Mouse (Mus musculus) heart, postnatal 0 days (tissue): Measurements from ENCODE around the gene Helb. TPM values are rescaled to one million over a fixed set of nuclear protein-coding genes. Genes with fewer than 3 reads are reported as not detected.
"Not testable (repeated sequence)": the region's sequence is repeated elsewhere in the genome, so short reads cannot be mapped to it uniquely, and the experiment has no call there.

ENCODE experiments used
- ATAC-seq: fragments of 200-750 bp; cut with Nextera tagmentation; 2 replicates; pipeline ENCODE4 v1.8.0; 2017; ENCODE audit warnings: low read depth, moderate number of reproducible peaks, moderate library complexity; ENCODE audit not compliant: insufficient read depth
- DNase-seq: peaks from one replicate; pipeline ENCODE4 v3.0.0-alpha.2; 2016; ENCODE audit warnings: low spot score
- H3K27ac ChIP-seq: fragments of 300-500 bp; sonication (generic); 2 replicates; pipeline ENCODE4 v1.5.1; 2014; ENCODE audit warnings: low read depth, mild to moderate bottlenecking
- H3K27me3 ChIP-seq: fragments of 300-500 bp; sonication (generic); 2 replicates; pipeline ENCODE4 v1.6.1; 2014; ENCODE audit warnings: low read length, mixed read lengths; ENCODE audit not compliant: control insufficient read depth, insufficient read depth
- H3K36me3 ChIP-seq: fragments of 300-500 bp; sonication (generic); replicated peaks from 2 replicates; pipeline ENCODE4 v1.6.1; 2014; ENCODE audit warnings: low read length, mixed read lengths; ENCODE audit not compliant: control insufficient read depth, insufficient read depth
- H3K4me1 ChIP-seq: fragments of 300-500 bp; sonication (generic); 2 replicates; pipeline ENCODE4 v1.6.1; 2014; ENCODE audit warnings: antibody characterized with exemption; ENCODE audit not compliant: control insufficient read depth, insufficient read depth
- H3K4me2 ChIP-seq: fragments of 300-500 bp; sonication (generic); 2 replicates; pipeline ENCODE4 v1.6.1; 2014; ENCODE audit warnings: low read depth, mild to moderate bottlenecking, low read length, moderate library complexity
- H3K4me3 ChIP-seq: fragments of 300-500 bp; sonication (generic); 2 replicates; pipeline ENCODE4 v1.5.1; 2014; ENCODE audit warnings: low read depth, low read length
- H3K9ac ChIP-seq: fragments of 300-500 bp; sonication (generic); replicated peaks from 2 replicates; pipeline ENCODE4 v1.6.1; 2014; ENCODE audit warnings: low read depth, low read length, mixed read lengths
- H3K9me3 ChIP-seq: fragments of 300-500 bp; sonication (generic); replicated peaks from 2 replicates; pipeline ENCODE4 v1.6.1; 2016; ENCODE audit warnings: low read length; ENCODE audit not compliant: control insufficient read depth
- CTCF ChIP-seq: IDR thresholded peaks from 2 replicates; pipeline ENCODE4 v1.5.1; 2016; ENCODE audit warnings: antibody characterized with exemption, control low read depth, low read depth
- EP300 ChIP-seq: IDR thresholded peaks from 2 replicates; pipeline ENCODE4 v1.6.1; 2016; ENCODE audit warnings: antibody characterized with exemption, low read depth
- WGBS: fragments of 180-500 bp; shearing (Covaris S2); extraction: QIAGEN DNeasy Blood & Tissue Kit; methylation state at CpG from one replicate; pipeline ENCODE4 v1.1.7; 2014; 5-methylcytosine and 5-hydroxymethylcytosine counted together
- polyA plus RNA-seq: library from polyadenylated mRNA; unstranded; fragments of >200 nt; fragmentation: Nextera tagmentation; extraction: Ambion mirVana; gene quantifications from 2 replicates; pipeline ENCODE4 v1.2.1, GENCODE M21; 2015
- total RNA-seq: library from RNA; depleted of rRNA; stranded (reverse); fragments of >200 nt; gene quantifications from 2 replicates; pipeline ENCODE4 v1.2.3, GENCODE M21; 2014; ENCODE audit warnings: low replicate concordance

The Helb gene
- total and polyA plus RNA-seq, 2 experiments from 2014 or later = 5.6 to 15.3 TPM

GRCm38 (mm10) chr10:120125465-120125857 is 12.7 kb upstream of the Helb start:
- no peaks in the 10 kb centered on the region for H3K27me3 ChIP-seq
- DNase-seq (no peak), ATAC-seq (no peak)
- WGBS = 61% methylated on average over 10 of the region's 10 CpGs
- no peaks in the 10 kb centered on the region for H3K36me3 ChIP-seq
- H3K4me1 ChIP-seq = no peaks in the 10 kb centered on the region
- TF ChIP-seq EP300 = no peak
- TF ChIP-seq CTCF = no peak
- H3K27ac ChIP-seq = no peak overlapping the region
- no peaks in the 10 kb centered on the region for H3K9me3 ChIP-seq
- no peak overlapping the region for H3K4me2 ChIP-seq
- no peak overlapping the region for H3K9ac ChIP-seq
- no peak overlapping the region for H3K4me3 ChIP-seq

- peak; percentile 67; the same call in 1 of the 2 replicates for ATAC-seq
- no peaks in the 10 kb centered on the region for H3K27me3 ChIP-seq
- H3K9ac ChIP-seq = no peak overlapping the region
- TF ChIP-seq EP300 = no peak
- peak; percentile 93 for TF ChIP-seq CTCF
- H3K4me1 ChIP-seq = no peaks in the 10 kb centered on the region
- H3K4me3 ChIP-seq = no peak overlapping the region
- H3K36me3 ChIP-seq = no peaks in the 10 kb centered on the region
- WGBS = 50% methylated on average over 7 of the region's 7 CpGs
- no peak overlapping the region for H3K4me2 ChIP-seq
- no peaks in the 10 kb centered on the region for H3K9me3 ChIP-seq
- H3K27ac ChIP-seq = no peak overlapping the region
- peak; percentile 82 for DNase-seq
Measured at GRCm38 (mm10) chr10:120124801-120125464, 12.1 kb upstream of the Helb start.

DNA sequence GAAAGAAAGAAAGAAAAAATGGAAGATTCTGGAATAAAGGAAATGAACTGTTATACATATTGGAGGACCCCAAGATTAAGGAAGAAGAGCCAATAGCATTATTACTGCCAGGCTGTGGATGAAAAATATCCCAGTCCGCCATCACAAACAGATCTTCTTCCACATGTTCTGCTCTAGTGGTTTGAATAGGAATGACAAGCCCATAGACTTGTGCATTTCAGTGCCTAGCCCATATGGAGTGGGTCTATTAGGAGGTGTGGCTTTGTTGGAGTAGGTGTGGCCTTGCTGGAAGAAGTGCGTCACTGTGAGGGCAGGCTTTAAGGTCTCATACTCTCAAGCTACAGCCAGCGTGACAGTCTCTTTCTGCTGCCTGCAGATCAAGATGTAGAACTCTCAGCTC is 10.9 kb upstream of the Helb start:
- TF ChIP-seq EP300 (no peak), CTCF (no peak)
- WGBS = 88% methylated on average over 3 of the region's 3 CpGs
- Histone ChIP-seq H3K27me3 (no peaks in the 10 kb centered on the region), H3K9ac (no peak overlapping the region), H3K4me2 (no peak overlapping the region), H3K36me3 (no peaks in the 10 kb centered on the region), H3K27ac (no peak overlapping the region), H3K4me3 (no peak overlapping the region), H3K9me3 (no peaks in the 10 kb centered on the region), H3K4me1 (no peaks in the 10 kb centered on the region)
- ATAC-seq (no peak), DNase-seq (no peak)

DNA sequence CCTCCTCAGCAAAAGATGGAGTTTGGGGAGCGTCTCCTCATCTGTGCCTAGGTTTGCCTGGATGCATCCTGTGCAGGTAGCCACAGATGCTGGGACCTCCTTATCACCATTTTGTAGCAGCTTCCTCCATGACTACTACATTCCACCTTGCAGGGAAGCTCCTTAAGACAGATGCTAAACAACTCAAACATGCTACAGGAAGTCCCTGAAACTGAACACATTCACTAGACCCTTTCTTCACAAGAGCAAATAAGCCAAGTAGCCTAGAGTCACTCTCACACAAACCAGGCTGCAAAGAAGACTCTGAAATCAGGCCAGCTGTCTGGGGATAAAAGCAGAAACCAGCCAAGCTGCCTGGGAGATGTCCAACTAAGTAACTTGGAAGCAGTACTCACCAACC is 2.5 kb upstream of the Helb start:
- DNase-seq = no peak
- H3K4me3 ChIP-seq = no peak overlapping the region
- WGBS = 100% methylated on average over 1 of the region's 1 CpGs

DNA sequence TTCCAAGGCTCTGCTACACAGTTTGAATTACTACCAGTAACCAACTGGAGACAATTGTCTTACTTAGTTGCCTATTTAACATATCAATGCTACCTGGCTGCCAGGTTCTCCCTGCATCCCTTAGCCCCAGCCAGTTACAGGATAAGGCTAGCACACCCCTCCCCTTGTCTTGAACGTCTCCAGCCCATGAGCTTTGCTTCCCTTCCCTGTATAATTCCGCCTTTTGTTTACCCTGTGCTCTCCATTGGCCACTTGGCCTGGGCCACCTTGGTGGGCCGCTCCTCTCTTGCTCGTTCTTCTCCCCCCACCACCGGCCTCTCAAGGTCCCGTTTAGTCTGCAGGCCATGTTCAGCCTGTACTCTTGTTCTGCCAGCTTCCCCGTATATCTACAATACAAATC is 1.7 kb upstream of the Helb start:
- Histone ChIP-seq H3K27ac (no peak overlapping the region), H3K36me3 (no peaks in the 10 kb centered on the region), H3K4me2 (no peak overlapping the region), H3K4me1 (0 out of 2 replicates have a peak, but pooled peaks cover 3% of the 10 kb centered on the region), H3K9ac (no peak overlapping the region), H3K9me3 (no peaks in the 10 kb centered on the region), H3K4me3 (no peak overlapping the region), H3K27me3 (no peaks in the 10 kb centered on the region)
- DNase-seq = no peak
- ATAC-seq = no peak
- TF ChIP-seq CTCF = no peak
- TF ChIP-seq EP300 = no peak
- 65% methylated on average over 7 of the region's 7 CpGs for WGBS

More for the DNA sequence above, 2.5 kb upstream of the Helb start:
- Histone ChIP-seq H3K9ac (no peak overlapping the region), H3K9me3 (no peaks in the 10 kb centered on the region), H3K36me3 (no peaks in the 10 kb centered on the region), H3K4me2 (no peak overlapping the region), H3K27ac (no peak overlapping the region), H3K27me3 (no peaks in the 10 kb centered on the region), H3K4me1 (0 out of 2 replicates have a peak, but pooled peaks cover 3% of the 10 kb centered on the region)
- no peak for ATAC-seq
- TF ChIP-seq CTCF (no peak), EP300 (no peak)

- ATAC-seq = no peak
- no peak overlapping the region for H3K27ac ChIP-seq
Measured at GRCm38 (mm10) chr10:120113980-120114379, 1.2 kb upstream of the Helb start.

GRCm38 (mm10) chr10:120113482-120113881 is 695 bp upstream of the Helb start:
- not testable (repeated sequence) for ATAC-seq, H3K9me3 ChIP-seq, H3K36me3 ChIP-seq, H3K9ac ChIP-seq, DNase-seq, H3K27me3 ChIP-seq, H3K4me1 ChIP-seq
- Histone ChIP-seq H3K4me2 (peak overlapping the region; percentile 69), H3K27ac (peak overlapping the region; percentile 65; the same call in 1 of the 2 replicates), H3K4me3 (peak overlapping the region; percentile 76)
- 60% methylated on average over 9 of the region's 9 CpGs for WGBS

More at GRCm38 (mm10) chr10:120113980-120114379, 1.2 kb upstream of the Helb start:
- no peak overlapping the region for H3K4me2 ChIP-seq
- H3K27me3 ChIP-seq = no peaks in the 10 kb centered on the region
- H3K9ac ChIP-seq = no peak overlapping the region
- H3K4me1 ChIP-seq = 0 out of 2 replicates have a peak, but pooled peaks cover 3% of the 10 kb centered on the region
- no peak overlapping the region for H3K4me3 ChIP-seq
- H3K9me3 ChIP-seq = no peaks in the 10 kb centered on the region
- DNase-seq = no peak
- TF ChIP-seq EP300 = no peak
- TF ChIP-seq CTCF = no peak
- no peaks in the 10 kb centered on the region for H3K36me3 ChIP-seq
- 85% methylated on average over 6 of the region's 6 CpGs for WGBS
